Mouse (Mus musculus) heart, postnatal 4 days (tissue): Measurements from ENCODE around the gene Clpsl2. TPM values are rescaled to one million over a fixed set of nuclear protein-coding genes. Genes with fewer than 3 reads are reported as not detected.

ENCODE experiments used
- DNase-seq: peaks from one replicate; pipeline ENCODE4 v3.0.0; 2021
- total RNA-seq, 2 experiments: library from RNA; stranded (reverse); gene quantifications; 2 replicates each; pipeline ENCODE4 v1.2.3; 2021

The Clpsl2 gene
- not detected for total RNA-seq

DNA sequence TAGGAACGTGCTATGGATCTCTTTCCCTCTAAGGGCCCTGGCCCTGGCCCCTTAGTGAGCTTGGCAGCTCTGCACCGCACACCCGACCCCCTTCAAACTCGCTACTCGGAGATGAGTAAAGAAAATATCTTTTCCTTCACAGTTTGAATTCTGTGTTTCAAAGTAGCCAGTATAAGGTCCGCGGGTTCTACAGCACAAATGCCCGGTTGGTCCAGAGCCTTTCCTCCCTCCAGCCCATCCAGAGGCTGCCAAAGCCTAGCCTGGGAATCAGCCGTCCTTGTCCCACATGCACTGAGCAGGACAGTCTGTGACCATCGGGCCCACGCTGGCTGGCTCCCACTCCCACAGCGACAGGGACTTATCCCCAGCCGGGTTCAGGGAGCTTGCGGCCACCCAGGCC lies at the start of gene Clpsl2:
Clpsl2 (plus strand) TSS at position 301 of the 400 bp plus-strand sequence.
- no peak for DNase-seq

DNA sequence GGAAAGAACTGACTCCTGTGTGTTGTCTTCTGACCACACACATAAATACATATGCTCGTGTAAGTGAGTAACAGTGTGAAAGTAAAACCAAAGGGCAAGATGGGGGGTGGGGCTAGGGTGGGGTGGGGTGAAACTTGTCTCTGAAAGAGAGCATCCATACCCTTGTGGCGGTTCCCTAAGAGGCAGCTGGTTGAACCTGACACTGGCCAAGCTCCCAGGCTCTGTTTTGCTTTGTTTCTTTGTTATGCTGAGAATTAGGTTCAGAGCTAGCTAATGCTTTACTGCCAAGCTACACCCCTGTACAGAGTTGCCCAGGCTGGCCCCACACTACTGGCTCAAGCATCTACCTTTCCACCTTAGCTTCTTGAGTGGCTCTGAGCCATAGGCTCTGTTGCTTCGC lies 48.7 kb upstream of the Clpsl2 start:
- DNase-seq = no peak

DNA sequence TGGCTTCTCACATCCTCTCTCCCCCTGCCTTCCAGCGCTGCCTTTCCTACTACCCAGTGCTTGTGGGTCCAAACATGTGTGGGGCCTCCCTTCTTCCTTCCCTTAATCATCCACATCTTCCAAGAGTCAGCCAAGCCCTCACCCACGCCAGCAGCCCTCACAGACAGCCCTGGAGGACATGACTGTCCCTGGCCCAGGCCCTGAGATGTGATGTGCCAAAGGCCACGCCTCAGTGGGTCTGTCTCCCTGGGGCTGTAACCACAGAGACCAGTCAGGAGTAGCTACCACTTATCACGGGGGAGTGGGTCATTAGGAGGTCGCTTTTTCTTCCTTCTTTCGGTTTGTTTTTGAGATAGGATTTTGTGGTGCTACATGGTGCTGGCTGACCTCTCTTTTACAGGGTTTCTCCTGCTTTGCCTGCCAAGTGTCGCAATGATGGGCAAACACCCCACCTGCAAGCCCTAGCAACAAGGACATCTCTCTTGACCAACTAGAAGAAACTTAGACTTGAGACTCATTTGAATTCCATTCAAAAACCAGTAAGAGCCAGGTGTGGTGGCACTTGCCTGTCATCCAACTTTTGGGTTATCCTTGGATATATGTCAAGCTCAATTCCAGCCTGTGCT lies 46.9 kb upstream of the Clpsl2 start:
- no peak for DNase-seq

DNA sequence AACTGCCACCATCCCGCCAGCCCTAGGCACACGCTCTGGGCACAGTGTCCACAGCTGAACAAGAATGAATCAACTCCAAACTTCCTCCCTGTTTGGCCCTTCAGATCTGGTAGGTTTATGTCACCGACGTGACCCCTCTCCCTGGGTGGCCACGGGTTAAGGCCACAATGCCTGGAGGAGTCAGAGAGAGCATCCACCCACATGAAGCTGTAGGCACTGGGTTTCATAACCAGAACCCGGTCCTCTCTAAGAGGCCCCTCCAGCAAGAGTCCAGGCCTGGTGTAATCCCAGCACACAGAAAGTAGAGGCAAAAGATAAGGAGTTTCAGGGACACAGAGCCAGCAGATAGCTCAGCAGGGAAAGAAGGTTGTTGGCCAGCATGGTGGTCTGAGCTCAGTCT lies 45.0 kb upstream of the Clpsl2 start:
- DNase-seq = no peak

DNA sequence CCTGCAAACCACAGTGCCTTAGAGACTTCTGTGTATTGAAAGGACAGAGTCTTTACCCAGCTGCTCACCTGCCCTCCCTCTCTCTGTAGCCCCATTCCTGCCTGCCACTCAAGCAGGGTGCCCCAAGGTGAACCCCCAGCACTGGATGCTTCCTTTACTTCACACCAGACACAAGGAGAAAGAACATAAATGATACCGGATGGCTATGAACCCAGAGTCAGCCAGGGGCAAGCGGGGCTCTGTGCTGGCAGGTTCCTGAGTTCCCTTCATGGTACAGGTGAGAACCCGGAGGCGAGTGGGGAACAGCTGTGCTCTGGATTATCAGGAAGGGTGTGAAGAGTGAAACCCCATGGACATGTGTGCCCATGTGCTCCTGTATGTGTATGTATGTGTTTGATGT lies 43.6 kb upstream of the Clpsl2 start:
- DNase-seq = no peak

DNA sequence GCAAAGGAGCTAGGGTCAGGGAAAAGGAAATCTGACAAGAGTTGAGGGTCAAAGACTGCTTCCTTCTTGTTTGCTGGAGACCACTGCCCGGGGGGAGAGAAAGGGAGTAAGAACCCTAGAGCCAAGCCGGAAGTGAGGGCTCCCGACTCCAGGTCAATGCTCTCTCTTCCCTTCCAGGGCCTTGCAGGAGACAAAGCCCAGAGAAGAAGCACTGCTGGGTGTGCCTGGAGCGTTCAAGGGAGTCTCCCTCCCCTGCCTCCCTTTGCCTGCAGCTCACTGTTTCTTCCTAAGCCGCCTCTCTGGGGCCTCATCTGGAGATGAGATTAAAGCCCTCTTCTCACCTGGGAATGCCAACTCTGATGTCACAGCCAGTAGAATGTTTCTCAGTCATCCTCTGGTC lies 42.3 kb upstream of the Clpsl2 start:
- no peak for DNase-seq

DNA sequence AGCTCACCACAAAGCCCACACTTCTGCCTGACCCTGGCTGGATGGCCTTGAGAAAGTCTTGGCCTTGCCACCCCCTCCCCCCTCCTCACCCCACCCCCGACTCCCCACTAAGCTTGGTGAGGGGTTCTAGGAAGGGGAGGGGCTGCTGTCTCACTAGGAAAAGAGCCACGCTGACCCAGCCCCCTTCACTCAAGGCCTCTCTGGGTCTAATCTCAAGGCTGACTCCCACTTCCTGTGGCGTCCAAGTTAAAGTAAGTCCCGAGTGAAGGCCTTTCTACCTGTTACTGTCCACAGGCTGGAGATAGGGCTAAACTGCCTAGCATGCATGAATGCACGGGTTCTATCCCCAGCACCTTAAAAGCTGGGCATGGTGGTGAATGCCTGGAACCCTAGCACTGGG lies 41.7 kb upstream of the Clpsl2 start:
- DNase-seq = no peak

DNA sequence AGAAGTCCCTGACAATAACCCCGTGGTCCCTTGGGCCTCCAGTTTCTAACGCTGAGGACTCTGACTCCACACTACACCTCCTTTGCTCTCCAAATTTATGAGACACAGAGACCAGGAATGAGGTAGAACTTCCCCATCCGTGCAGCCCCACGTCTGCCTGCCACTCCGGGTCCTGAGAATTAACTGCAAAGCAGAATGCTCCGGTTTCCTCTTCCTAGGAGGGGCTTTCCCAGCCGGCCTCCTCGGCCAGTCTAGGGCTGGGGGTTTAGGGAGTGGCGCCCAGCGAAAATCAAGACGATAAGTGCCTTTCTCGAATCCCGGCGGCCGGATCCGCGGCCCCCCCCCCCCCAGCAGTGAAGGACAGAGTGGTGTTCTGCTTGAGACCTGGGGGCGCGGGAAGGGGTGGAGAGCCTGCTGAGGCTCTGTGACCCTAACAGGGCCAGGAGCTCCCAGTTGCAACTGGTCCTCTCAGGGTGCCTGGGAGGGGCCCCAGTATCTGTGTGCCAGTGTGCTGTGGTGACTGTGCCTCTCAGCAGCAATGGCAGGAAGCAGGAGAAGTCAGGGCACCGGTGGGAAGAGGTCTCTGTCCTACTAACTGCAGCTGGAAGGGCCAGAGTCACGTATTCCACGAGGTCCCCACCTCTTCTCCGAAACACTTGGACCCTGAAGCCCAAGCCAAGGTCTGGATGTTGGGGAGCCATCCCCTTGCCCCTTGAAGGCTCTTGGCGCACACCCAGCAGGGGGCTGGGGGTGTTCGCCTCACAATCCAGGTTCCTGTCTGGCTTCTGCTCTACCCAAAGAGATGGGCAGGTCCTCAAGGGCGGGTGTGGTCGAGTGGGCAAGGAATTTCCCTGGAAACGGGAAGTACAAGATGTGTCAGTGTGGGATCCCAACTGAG lies 38.5 kb upstream of the Clpsl2 start:
- DNase-seq = no peak

DNA sequence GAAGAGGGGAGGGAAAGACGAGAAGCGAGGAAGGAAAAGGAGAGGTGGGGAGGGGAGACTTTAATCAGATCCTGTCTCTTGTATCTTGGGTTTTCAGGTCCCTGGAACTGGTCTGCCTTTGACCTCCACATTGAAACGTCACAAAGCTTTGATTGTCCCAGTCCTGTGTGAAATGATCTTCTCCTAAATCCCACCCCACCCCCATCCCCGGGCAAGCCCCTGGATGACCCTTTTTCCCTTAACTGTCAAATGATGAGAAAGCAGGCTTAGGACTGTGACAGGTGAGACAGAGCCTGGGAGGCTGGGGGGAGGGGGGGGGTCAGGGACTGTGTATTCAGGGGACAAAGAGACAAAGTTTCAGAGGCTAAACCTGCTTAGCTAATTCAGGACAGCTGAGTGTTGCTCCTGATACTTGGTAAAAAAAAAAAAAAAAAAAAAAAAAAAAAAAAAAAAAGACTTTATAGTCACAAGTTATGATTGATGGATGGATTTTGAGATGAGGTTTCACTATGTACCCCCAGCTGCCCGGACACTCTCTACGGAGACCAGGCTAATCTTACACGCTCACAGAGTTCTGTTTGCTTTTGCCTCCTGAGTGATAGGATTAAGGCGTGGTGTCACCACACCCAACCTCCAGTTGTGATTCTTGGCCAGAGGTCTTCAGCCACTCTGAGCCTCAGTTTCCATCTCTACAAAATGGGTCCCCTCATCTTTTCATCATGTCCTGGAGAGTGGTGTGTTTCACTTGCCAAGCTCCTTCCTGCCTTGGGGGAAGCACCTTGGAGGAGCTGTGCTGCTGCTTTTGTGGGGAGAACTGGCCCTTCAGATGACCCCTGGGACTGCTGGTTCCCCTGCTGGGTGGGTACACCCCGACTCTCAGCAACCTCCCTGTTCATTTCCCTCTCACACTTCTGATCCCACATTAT lies 37.3 kb upstream of the Clpsl2 start:
- DNase-seq = no peak

DNA sequence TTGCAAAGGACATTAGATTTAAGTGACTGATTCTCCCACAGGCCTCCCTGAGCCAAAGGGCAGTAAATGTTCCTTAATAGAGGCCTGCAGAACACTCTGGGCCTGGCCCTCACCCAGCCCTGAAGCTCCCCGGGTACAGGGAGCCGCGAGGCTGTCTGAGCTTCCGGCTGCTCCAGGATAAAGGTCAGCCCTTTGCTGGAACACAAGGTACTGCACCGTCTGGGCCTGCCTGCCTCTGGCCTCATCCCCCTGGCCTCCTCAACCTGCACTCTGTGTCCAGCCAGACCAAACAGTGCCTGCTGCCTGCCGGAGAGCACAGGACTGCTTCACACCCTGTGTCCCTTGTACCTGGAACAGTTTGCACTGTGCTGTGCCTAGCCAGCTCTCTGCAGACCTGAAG lies 36.5 kb upstream of the Clpsl2 start:
- DNase-seq = peak; percentile 34

DNA sequence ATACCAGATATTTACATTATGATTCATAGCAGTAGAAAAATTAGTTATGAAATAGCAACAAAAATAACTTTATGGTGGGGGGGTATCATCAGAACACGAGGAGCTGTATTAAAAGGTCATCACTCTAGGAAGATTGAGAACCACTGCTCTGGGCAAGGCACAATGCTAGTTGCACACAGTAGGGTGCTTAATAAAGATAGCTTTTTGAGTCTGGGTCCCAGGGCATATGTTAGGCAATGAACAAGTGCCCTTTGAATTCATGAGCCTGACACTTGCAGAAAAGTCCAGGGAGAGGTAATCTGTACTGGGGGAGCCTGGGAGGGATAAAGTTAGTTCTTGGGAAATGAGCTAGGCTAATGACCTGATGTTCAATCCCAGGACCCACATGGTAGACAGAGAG lies 35.9 kb upstream of the Clpsl2 start:
- DNase-seq = no peak

DNA sequence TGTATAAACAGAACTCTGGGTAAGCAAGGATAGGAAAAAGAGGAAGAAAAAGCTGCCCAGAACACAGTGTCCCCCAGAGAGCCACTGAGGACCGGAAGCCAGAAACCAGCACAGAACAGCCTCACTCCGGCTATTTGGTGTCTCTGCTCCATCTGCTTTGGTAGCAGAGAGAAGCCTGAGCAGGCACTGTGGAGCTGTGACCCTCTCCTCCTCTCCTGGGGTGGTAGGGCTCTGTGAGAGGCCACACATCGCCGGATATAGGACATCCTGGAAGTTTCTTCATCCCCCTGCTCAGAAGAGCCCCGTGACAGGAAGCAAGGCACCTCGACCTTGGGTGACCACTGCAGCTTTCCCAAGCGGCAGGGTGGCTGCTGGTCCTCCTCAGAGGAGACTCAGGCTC lies 35.4 kb upstream of the Clpsl2 start:
- no peak for DNase-seq

DNA sequence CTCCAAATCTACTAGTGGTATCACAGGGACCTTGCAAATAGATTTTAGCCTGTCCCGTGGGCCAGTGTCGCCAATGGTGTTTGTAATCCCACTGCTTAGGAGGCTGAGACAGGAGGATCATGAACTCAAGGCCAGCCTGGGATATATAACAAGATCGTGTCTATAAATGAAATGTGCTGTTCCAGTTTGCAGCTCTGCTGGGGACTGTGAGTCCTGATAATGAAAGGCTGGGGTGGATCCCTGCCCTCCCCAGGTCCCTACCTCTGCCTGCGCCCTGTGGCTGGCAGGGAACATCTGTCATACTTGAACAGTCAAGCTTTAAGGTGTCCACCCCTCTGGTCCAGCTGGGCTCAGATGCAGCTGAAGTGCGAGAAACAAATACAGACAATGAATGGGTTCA lies 34.7 kb upstream of the Clpsl2 start:
- no peak for DNase-seq

DNA sequence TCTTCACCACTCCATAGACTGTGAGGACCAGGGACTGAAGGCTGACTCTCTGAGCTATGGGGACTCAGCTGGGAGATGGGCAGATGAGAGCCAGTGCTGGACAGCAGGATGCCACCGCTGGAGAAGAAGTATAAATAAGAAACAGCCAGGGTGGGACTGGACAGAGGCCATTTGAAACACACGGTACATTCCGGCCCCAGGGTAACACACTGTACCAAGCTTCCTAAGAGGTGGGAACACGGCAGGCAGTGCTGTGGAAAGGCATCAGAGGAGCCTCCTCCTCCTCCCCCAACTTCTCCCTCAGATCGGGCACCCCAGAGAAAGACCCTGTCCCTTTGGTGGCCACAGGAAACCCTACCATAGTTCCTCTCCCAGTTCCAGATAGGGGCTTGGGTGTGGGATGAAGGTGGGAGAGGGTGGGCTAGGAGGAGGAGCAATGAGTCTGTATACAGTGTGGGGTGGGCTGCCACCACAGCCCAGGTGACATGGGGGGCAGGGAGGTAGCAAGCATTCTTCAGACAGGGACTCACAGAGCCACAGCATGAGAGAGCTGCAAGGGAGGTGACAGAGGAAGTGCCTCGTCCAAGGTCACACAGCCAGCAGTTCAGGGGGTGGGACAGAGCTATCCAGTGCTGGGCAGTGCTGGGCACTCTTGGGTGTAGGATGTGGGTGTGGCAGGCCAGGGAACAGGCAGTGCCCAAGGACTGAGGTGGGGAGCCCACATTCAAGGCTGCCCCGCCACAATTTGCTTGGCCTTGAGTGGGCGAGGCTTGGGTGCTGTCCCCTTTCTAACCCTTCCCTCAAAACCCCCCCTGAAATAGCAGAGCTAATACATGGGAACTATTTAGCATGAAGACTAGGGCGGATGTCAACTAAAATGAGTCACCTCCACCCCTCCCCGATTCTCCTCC lies 33.5 kb upstream of the Clpsl2 start:
- DNase-seq = no peak

DNA sequence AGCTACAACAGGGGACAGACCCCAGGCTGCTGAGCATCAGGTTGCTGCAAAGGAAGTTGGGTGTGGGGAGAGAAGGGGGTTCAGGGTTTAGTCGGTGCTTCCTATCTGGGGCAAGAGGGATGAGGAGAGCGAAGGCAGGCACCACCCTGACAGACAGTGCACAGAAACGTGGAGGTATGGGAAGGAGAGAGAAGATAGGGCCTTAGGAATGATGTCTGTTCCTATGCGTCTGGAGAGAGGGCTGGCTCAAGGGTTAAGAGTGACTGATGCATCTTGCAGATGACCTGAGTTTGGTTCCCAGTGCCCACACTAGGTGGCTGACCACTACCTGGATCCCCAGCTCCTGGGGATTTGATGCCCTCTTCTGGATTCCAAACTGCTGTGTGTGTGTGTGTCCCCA lies 32.3 kb upstream of the Clpsl2 start:
- DNase-seq = no peak

DNA sequence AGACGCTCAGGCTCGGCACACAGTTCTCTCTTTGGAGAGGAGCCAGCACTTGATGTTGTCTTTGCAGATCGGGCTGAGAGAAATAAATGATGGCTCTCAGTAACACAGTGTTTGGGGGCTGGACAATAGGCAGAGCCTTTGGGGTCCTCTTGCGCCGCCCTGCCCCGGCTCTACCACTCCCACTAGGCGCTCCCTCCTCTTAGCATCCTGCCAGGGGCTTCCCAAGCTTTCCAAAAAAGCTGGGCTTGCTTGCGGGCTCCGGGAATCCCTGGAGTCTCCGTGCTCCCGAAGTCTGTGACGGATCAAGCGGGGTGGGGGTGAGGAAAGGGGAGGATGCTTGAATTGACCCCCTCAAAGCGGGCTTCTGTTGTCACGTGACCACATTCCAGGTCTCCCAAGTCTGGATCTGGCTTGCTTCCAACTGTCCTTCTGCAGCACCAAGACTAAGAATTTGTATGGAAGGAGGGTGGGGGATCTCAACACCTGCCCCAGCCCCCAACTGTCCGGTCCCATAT lies 31.7 kb upstream of the Clpsl2 start, which contains the start of gene Fkbp5:
Fkbp5 (minus strand) TSS at position 87 of the 515 bp plus-strand sequence.
- DNase-seq = peak; percentile 74

DNA sequence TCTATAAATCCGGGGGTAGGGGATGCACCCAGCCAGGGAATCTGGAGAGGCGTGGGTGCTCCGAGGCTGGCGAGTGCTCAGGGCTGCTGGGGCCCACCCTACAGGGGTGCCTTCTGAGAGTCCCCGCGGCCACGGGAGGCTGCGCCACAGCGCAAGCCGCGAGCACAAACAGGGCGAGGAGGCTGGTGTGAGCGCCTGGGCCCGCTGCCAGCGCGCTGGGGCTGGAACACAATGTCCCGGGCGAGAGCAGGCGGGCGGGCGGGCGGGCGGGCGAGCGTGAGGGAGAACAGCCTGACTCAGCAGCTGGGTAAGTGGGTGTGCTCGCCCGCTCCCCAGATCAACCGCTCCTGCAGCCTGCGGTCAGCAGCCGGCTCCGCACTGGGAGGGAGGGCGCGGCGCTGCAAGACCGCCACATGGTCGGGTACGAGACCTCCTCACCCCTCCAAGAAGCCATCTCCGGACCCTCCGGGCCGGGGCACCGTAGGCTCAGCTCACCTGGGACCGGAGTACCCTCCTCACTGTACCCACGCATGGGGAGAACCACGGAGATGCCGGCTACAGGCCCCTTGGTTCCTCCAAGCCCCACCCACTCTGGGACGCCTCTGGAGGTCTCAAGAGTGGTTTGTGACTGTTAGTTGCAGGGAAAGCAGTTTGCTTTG lies 31.1 kb upstream of the Clpsl2 start:
- peak; percentile 90 for DNase-seq

DNA sequence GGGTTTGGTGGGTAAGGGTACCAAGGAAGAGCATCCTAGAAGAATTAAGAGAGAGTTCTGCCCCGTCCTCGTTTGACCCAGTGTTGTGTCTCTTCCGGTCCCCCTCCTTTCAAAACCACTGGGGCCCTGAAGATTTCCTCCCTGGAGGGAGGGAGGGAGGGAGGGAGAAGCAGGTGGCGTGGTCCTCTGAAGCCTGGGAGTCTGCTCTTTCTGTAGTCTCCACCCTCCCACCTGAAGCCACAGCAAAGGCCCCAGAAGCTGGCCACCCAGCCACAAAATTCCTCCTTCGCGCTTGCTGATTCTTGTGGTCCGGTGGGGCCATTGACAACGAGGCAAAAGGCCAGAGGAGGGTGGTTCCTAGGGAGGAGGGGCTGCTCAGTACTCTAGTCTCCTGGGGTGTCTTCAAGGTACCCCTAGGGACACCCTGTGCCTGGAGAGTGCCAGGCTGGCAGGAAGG lies 30.6 kb upstream of the Clpsl2 start:
- DNase-seq = no peak

DNA sequence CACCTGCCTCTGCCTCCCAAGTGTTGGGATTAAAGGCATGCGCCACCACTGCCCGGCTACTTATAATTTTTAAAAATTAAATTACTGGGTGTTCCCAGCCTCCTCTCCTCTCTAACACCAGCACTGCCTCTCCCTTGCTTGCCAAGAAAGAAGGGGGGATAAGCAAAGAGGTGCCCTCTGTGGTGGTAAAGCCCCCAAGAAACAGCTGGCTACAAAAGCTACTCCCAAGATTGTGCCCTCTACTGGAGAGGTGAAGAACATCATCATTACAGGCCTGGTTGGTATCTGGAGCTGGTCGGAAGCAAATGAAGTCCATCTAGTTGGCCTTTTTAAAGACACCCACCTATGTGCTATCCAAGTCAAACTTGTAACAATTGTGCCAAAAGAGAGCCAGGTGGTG lies 29.4 kb upstream of the Clpsl2 start:
- DNase-seq = no peak

DNA sequence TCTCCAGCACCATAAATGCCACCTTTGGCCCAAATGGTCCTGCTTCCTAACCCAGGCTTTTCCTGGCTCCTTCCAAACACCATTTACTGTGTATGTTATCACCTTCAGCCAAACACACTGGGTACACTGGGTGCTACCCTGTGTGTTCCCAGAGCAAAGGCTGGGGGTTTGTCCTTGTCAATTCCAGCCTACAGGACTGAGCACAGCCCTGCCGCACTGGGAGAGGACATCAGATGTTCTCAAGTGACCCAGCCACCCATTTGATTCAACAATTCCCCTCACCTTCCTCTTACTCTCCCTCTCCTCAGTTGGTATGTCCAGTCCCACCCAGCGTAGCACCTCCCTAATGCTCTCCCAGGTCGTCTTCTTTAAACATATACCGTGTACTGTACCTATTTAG lies 28.6 kb upstream of the Clpsl2 start:
- DNase-seq = no peak
